Mouse (Mus musculus): ENCODE measurements around the gene Zbtb26. TPM values are rescaled to one million over a fixed set of nuclear protein-coding genes. Genes with fewer than 3 reads are reported as not detected.
A peak's percentile ranks its signal among the peaks of the same experiment; 100 is the strongest.

Zbtb26 gene
- polyA plus RNA-seq, 1 experiment, result 19.2 TPM

DNA sequence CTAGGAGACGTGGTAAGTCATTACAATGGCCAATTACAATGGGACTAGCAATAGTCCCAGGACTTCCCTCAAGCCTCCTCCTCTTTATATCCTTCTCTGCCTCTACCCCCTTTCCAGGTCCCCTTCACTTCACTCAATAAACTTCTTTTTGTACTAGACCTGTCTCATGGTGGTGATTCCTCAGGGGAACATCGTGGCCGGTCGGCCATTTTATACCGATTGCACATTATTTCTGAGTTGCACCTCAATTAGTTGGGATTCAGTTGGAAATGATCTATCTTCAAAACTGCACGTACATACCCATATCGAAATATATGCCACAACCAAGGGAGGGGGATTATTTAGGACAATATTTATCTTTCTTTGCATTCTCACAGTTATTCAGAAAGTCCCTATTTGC lies 11.3 kb downstream of the Zbtb26 start:
- Histone ChIP-seq H3K4me1 (ENCODE audit: control insufficient read depth, insufficient read depth, low read length) (no peaks in the 10 kb centered on the region), H3K27me3 (ENCODE audit: control insufficient read depth, insufficient read depth, low read length, poor library complexity, severe bottlenecking) (no peaks in the 10 kb centered on the region), H3K27ac (ENCODE audit: insufficient read depth, low read length) (peak overlapping the region; percentile 97), H3K9ac (ENCODE audit: low read depth, poor library complexity, severe bottlenecking) (peak overlapping the region; percentile 80), H3K9me3 (replicated peaks; ENCODE audit: control insufficient read depth, insufficient read depth, low read length, poor library complexity, severe bottlenecking) (no peaks in the 10 kb centered on the region), H3K4me3 (ENCODE audit: low read depth, low read length) (peak overlapping the region; percentile 91), H3K36me3 (ENCODE audit: control insufficient read depth, insufficient read depth, low read length, poor library complexity, severe bottlenecking) (peaks cover 17% of the 10 kb centered on the region)
- no peak for TF ChIP-seq EP300 (IDR thresholded peaks at IDR 0.05; ENCODE audit: insufficient read depth, low read depth, low read length)

- H3K4me1 ChIP-seq (ENCODE audit: control insufficient read depth, insufficient read depth, low read length), result no peaks in the 10 kb centered on the region
- peaks cover 11% of the 10 kb centered on the region for H3K36me3 ChIP-seq (ENCODE audit: control insufficient read depth, insufficient read depth, low read length, poor library complexity, severe bottlenecking)
- peak overlapping the region; percentile 80 for H3K9ac ChIP-seq (ENCODE audit: low read depth, poor library complexity, severe bottlenecking)
- no peak for TF ChIP-seq CTCF (IDR thresholded peaks at IDR 0.05; ENCODE audit: low read depth, low read length)
- no peak for TF ChIP-seq POLR2A (IDR thresholded peaks at IDR 0.05; ENCODE audit: insufficient read depth, low read length)
- TF ChIP-seq EP300 (IDR thresholded peaks at IDR 0.05; ENCODE audit: insufficient read depth, low read depth, low read length), result 0 out of 2 replicates have a peak, but pooled peaks have one; percentile 1
- peak overlapping the region; percentile 87 for H3K27ac ChIP-seq (ENCODE audit: insufficient read depth, low read length)
- no peaks in the 10 kb centered on the region for H3K27me3 ChIP-seq (ENCODE audit: control insufficient read depth, insufficient read depth, low read length, poor library complexity, severe bottlenecking)
- H3K4me3 ChIP-seq (ENCODE audit: low read depth, low read length), result peak overlapping the region; percentile 99
- H3K9me3 ChIP-seq (replicated peaks; ENCODE audit: control insufficient read depth, insufficient read depth, low read length, poor library complexity, severe bottlenecking), result no peaks in the 10 kb centered on the region
Measured at GRCm38 (mm10) chr2:37430593-37431464, 12.1 kb downstream of the Zbtb26 start.

DNA sequence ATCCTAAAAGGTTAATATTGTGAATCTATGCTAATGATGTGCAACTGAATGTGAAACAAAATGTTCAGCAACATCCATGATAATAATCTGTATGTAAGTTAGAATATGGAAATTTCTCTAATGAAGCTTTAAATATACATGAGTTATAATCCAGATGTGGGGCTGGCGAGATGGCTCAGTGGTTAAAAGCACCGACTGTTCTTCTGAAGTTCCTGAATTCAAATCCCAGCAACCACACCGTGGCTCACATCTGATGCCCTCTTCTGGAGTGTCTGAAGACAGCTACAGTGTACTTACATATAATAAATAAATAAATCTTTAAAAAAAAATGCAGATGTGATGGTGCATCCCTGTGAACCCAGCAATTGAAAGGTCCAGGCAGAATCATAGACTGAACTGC lies 19.3 kb downstream of the Zbtb26 start:
- H3K4me3 ChIP-seq (ENCODE audit: low read depth, low read length), result no peak overlapping the region
- no peak overlapping the region for H3K27ac ChIP-seq (ENCODE audit: insufficient read depth, low read length)

GRCm38 (mm10) chr2:37422306-37423304 lies 20.3 kb downstream of the Zbtb26 start, which contains the start of gene Rc3h2:
Gene Rc3h2, minus strand, starts transcription at chr2:37422903.
- peak; percentile 93 for TF ChIP-seq POLR2A (IDR thresholded peaks at IDR 0.05; ENCODE audit: insufficient read depth, low read length)
- no peak for TF ChIP-seq EP300 (IDR thresholded peaks at IDR 0.05; ENCODE audit: insufficient read depth, low read depth, low read length)
- no peak for TF ChIP-seq CTCF (IDR thresholded peaks at IDR 0.05; ENCODE audit: low read depth, low read length)
- H3K4me1 ChIP-seq (ENCODE audit: control insufficient read depth, insufficient read depth, low read length), result no peaks in the 10 kb centered on the region
- no peaks in the 10 kb centered on the region; the same call in 1 of the 2 replicates for H3K36me3 ChIP-seq (ENCODE audit: control insufficient read depth, insufficient read depth, low read length, poor library complexity, severe bottlenecking)
- peak within 1 kb of the TSS; percentile 26; the same call in 1 of the 2 replicates for H3K27ac ChIP-seq (ENCODE audit: insufficient read depth, low read length)
- no peaks in the 10 kb centered on the region for H3K27me3 ChIP-seq (ENCODE audit: control insufficient read depth, insufficient read depth, low read length, poor library complexity, severe bottlenecking)
- H3K4me3 ChIP-seq (ENCODE audit: low read depth, low read length), result peak within 1 kb of the TSS; percentile 85
- peak within 1 kb of the TSS; percentile 93 for H3K9ac ChIP-seq (ENCODE audit: low read depth, poor library complexity, severe bottlenecking)
- no peaks in the 10 kb centered on the region for H3K9me3 ChIP-seq (replicated peaks; ENCODE audit: control insufficient read depth, insufficient read depth, low read length, poor library complexity, severe bottlenecking)

More for the DNA sequence above, 19.3 kb downstream of the Zbtb26 start:
- no peaks in the 10 kb centered on the region for H3K27me3 ChIP-seq (ENCODE audit: control insufficient read depth, insufficient read depth, low read length, poor library complexity, severe bottlenecking)
- H3K4me1 ChIP-seq (ENCODE audit: control insufficient read depth, insufficient read depth, low read length), result no peaks in the 10 kb centered on the region
- H3K9me3 ChIP-seq (replicated peaks; ENCODE audit: control insufficient read depth, insufficient read depth, low read length, poor library complexity, severe bottlenecking), result no peaks in the 10 kb centered on the region
- peaks cover 2% of the 10 kb centered on the region for H3K36me3 ChIP-seq (ENCODE audit: control insufficient read depth, insufficient read depth, low read length, poor library complexity, severe bottlenecking)
- no peak overlapping the region for H3K9ac ChIP-seq (ENCODE audit: low read depth, poor library complexity, severe bottlenecking)
- TF ChIP-seq POLR2A (IDR thresholded peaks at IDR 0.05; ENCODE audit: insufficient read depth, low read length), result no peak
- no peak for TF ChIP-seq EP300 (IDR thresholded peaks at IDR 0.05; ENCODE audit: insufficient read depth, low read depth, low read length)
- TF ChIP-seq CTCF (IDR thresholded peaks at IDR 0.05; ENCODE audit: low read depth, low read length), result no peak

GRCm38 (mm10) chr2:37421903-37422302 lies 21.0 kb downstream of the Zbtb26 start:
- H3K27me3 ChIP-seq (ENCODE audit: control insufficient read depth, insufficient read depth, low read length, poor library complexity, severe bottlenecking), result no peaks in the 10 kb centered on the region
- TF ChIP-seq EP300 (IDR thresholded peaks at IDR 0.05; ENCODE audit: insufficient read depth, low read depth, low read length), result no peak
- no peak for TF ChIP-seq CTCF (IDR thresholded peaks at IDR 0.05; ENCODE audit: low read depth, low read length)
- no peak for TF ChIP-seq POLR2A (IDR thresholded peaks at IDR 0.05; ENCODE audit: insufficient read depth, low read length)
- H3K36me3 ChIP-seq (ENCODE audit: control insufficient read depth, insufficient read depth, low read length, poor library complexity, severe bottlenecking), result no peaks in the 10 kb centered on the region
- no peaks in the 10 kb centered on the region for H3K9me3 ChIP-seq (replicated peaks; ENCODE audit: control insufficient read depth, insufficient read depth, low read length, poor library complexity, severe bottlenecking)
- H3K4me1 ChIP-seq (ENCODE audit: control insufficient read depth, insufficient read depth, low read length), result no peaks in the 10 kb centered on the region
- H3K27ac ChIP-seq (ENCODE audit: insufficient read depth, low read length), result no peak overlapping the region
- H3K4me3 ChIP-seq (ENCODE audit: low read depth, low read length), result peak overlapping the region; percentile 85
- H3K9ac ChIP-seq (ENCODE audit: low read depth, poor library complexity, severe bottlenecking), result peak overlapping the region; percentile 93
